Mouse (Mus musculus) forebrain, postnatal 0 days (tissue): Measurements from ENCODE around the gene Gm826. TPM values are rescaled to one million over a fixed set of nuclear protein-coding genes. Genes with fewer than 3 reads are reported as not detected.

Experiments
- ATAC-seq: fragments of 200-750 bp; cut with Nextera tagmentation; 2 replicates; pipeline ENCODE4 v1.8.0; 2017; ENCODE audit warnings: mild to moderate bottlenecking, moderate library complexity
- DNase-seq: peaks from one replicate; pipeline ENCODE4 v3.0.0-alpha.2; 2015
- H3K27ac ChIP-seq: fragments of 300-500 bp; sonication (generic); 2 replicates; pipeline ENCODE4 v1.5.1; 2014; ENCODE audit warnings: low read depth, mild to moderate bottlenecking, antibody characterized with exemption, low read length, moderate library complexity, mixed read lengths
- H3K27me3 ChIP-seq: fragments of 300-500 bp; sonication (generic); 2 replicates; pipeline ENCODE4 v1.6.1; 2014; ENCODE audit warnings: mild to moderate bottlenecking, low read length, mixed read lengths; ENCODE audit not compliant: insufficient read depth
- H3K36me3 ChIP-seq: fragments of 300-500 bp; sonication (generic); 2 replicates; pipeline ENCODE4 v1.6.1; 2014; ENCODE audit warnings: mild to moderate bottlenecking, moderate library complexity; ENCODE audit not compliant: insufficient read depth
- H3K4me1 ChIP-seq: fragments of 300-500 bp; sonication (generic); 2 replicates; pipeline ENCODE4 v1.6.1; 2014; ENCODE audit warnings: antibody characterized with exemption; ENCODE audit not compliant: insufficient read depth
- H3K4me2 ChIP-seq: fragments of 300-500 bp; sonication (generic); 2 replicates; pipeline ENCODE4 v1.6.1; 2014; ENCODE audit warnings: low read depth, mild to moderate bottlenecking, moderate library complexity
- H3K4me3 ChIP-seq: fragments of 300-500 bp; sonication (generic); 2 replicates; pipeline ENCODE4 v1.5.1; 2014; ENCODE audit warnings: low read depth, low read length, mixed read lengths
- H3K9ac ChIP-seq: fragments of 300-500 bp; sonication (generic); 2 replicates; pipeline ENCODE4 v1.6.1; 2014; ENCODE audit warnings: mild to moderate bottlenecking
- H3K9me3 ChIP-seq: fragments of 300-500 bp; sonication (generic); 2 replicates; pipeline ENCODE4 v1.6.1; 2016; ENCODE audit warnings: low read length
- CTCF ChIP-seq: sonication (generic); IDR thresholded peaks from 2 replicates; pipeline ENCODE4 v1.5.1; 2016; ENCODE audit warnings: antibody characterized with exemption, control low read depth, low read depth
- WGBS: fragments of 180-500 bp; shearing (Covaris S2); extraction: QIAGEN DNeasy Blood & Tissue Kit; methylation state at CpG from one replicate; pipeline ENCODE4 v1.1.7; 2014; 5-methylcytosine and 5-hydroxymethylcytosine counted together
- polyA plus RNA-seq: library from polyadenylated mRNA; unstranded; fragments of >200 nt; fragmentation: Nextera tagmentation; extraction: Ambion mirVana; gene quantifications from 2 replicates; pipeline ENCODE4 v1.2.1, GENCODE M21; 2015
- total RNA-seq: library from RNA; depleted of rRNA; stranded (reverse); fragments of >200 nt; gene quantifications from 2 replicates; pipeline ENCODE4 v1.2.3, GENCODE M21; 2014; rRNA removed

Gm826 gene
- total and polyA plus RNA-seq, 2 experiments from 2014 or later, result 0.19 TPM; not detected in 1

DNA sequence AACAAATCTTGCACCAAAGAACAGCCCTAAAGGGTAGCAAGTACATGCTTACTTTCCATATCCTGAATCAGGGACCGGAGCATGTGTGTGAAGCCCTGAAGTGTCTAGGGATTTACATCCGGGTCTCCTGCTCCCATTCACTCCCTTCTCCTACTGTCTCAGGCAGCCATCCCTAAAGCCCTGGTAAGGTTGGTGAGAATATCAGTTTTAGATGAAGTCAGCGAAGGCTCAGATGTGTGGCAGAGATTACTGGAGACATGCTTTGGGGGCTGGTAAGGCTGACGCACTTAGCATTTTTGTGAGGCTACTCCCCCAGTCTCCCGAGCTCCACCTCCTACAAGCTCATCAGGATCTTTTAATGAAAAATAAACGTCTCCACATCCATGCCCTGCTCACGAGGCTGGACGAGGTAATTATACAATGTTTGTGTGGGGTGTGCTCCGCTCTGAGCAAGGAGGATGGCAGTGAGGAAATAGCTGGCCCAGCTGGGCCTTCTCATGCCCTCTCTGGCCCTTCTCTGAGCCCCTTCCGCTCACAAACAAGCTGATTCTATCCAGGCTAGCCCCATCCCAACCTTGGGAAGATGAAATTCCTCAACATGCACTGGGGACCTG is 45.3 kb downstream of the Gm826 start:
- H3K27ac ChIP-seq, result no peak overlapping the region
- no peak overlapping the region for H3K9ac ChIP-seq
- no peaks in the 10 kb centered on the region for H3K4me1 ChIP-seq
- H3K4me2 ChIP-seq, result no peak overlapping the region
- no peak overlapping the region for H3K4me3 ChIP-seq
- WGBS, result 76% methylated on average over 10 of the region's 10 CpGs
- no peaks in the 10 kb centered on the region for H3K36me3 ChIP-seq
- DNase-seq (no peak), ATAC-seq (no peak)
- no peaks in the 10 kb centered on the region for H3K9me3 ChIP-seq
- no peaks in the 10 kb centered on the region for H3K27me3 ChIP-seq
- TF ChIP-seq CTCF, result no peak

DNA sequence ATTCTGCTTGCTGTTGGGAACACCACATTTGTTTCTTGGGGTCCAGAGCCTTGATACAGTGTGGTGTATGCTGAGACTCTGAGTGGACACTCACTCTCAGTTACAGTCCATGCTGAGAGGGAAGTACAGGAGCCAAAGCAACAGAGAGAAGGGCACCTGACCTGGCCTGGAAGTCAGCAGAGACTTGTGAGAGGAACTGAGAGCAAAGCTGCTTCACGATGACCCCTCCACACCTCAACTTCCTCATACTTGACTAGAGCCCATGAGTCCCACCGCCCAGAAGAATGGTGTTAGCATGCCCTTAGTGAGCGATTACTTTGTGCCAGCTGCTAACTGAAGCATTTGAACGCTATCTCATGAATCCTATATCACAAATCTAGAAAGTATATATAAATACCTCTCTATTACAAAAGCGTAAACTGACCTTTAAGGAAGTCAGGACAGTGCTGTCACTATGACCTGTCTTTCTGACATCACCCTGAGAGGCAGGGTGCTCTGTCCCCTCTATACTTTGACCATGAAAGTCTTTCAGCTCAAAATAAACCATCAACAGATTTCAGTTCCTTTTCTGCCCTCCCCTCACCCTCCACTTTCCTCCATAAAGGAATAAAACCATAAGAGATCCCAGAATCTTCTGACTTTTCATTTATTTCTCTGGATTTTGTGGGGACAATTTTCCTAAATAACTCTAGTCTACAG is 57.9 kb downstream of the Gm826 start:
- Histone ChIP-seq H3K27ac (no peak overlapping the region), H3K27me3 (no peaks in the 10 kb centered on the region), H3K9ac (no peak overlapping the region), H3K4me1 (no peaks in the 10 kb centered on the region), H3K36me3 (no peaks in the 10 kb centered on the region), H3K4me2 (no peak overlapping the region), H3K4me3 (no peak overlapping the region), H3K9me3 (peaks cover 3% of the 10 kb centered on the region; the same call in 1 of the 2 replicates)
- no peak for DNase-seq
- ATAC-seq, result no peak
- no peak for TF ChIP-seq CTCF
- WGBS, result 93% methylated on average over 5 of the region's 5 CpGs

DNA sequence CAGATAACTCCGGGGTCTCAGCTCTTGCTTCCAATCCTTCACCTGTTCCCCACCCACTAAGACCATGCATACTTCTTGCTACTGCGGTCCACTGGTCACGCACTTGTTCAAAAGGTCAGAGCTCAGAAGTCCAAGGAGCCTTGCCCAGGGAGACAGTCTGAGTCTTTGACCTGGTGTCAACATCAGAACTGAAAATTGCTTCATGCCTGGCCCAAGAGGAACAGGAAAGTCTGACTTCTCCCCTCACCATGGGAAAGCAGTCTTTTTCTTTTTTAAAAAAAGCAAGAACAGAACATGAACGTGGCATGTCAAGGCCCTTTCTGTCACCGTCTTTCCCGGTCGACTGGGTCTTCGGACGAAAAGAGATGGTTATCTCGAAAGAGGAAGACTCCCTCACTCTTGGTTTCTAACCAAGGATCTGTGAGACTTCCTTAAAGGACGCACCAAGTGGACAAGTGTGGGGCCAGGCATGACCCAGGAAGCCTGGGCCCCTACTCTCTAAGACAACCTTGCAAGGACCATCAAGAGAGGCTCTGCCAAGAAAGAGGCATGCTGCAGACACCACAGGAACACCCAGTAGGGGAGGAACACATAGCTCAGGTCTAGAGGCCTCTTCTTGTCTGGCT is 66.0 kb downstream of the Gm826 start:
- ATAC-seq, result no peak
- Histone ChIP-seq H3K4me1 (no peaks in the 10 kb centered on the region), H3K27ac (no peak overlapping the region)

DNA sequence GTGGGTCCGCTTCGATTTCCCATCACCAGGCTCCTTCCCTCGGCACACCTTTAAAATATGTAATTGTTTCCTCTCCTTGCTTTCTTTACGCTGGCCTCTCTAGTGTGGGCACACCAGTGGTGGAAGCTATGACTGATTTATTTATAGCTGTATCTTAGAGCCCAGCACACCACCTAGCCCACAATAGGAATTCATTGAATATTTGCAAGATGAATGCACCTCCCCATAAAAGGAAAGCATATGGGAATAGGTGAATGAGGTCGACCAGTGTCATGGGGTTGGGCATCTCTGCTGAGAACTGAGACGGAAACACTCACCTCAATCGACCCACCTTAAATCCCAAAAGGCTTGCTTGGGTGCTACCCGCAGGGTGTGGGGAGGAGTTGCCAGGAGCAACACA is 70.1 kb downstream of the Gm826 start:
- Histone ChIP-seq H3K27ac (no peak overlapping the region), H3K36me3 (no peaks in the 10 kb centered on the region), H3K4me3 (no peak overlapping the region), H3K9ac (no peak overlapping the region), H3K4me1 (no peaks in the 10 kb centered on the region), H3K9me3 (no peaks in the 10 kb centered on the region), H3K27me3 (no peaks in the 10 kb centered on the region), H3K4me2 (no peak overlapping the region)
- WGBS, result 94% methylated on average over 8 of the region's 8 CpGs
- DNase-seq (no peak), ATAC-seq (no peak)
- no peak for TF ChIP-seq CTCF

More for the DNA sequence above, 66.0 kb downstream of the Gm826 start:
- no peak for TF ChIP-seq CTCF
- no peak overlapping the region for H3K4me3 ChIP-seq
- no peaks in the 10 kb centered on the region for H3K9me3 ChIP-seq
- no peaks in the 10 kb centered on the region for H3K27me3 ChIP-seq
- no peak overlapping the region for H3K9ac ChIP-seq
- no peaks in the 10 kb centered on the region for H3K36me3 ChIP-seq
- DNase-seq, result no peak
- H3K4me2 ChIP-seq, result no peak overlapping the region
- WGBS, result 92% methylated on average over 11 of the region's 11 CpGs

DNA sequence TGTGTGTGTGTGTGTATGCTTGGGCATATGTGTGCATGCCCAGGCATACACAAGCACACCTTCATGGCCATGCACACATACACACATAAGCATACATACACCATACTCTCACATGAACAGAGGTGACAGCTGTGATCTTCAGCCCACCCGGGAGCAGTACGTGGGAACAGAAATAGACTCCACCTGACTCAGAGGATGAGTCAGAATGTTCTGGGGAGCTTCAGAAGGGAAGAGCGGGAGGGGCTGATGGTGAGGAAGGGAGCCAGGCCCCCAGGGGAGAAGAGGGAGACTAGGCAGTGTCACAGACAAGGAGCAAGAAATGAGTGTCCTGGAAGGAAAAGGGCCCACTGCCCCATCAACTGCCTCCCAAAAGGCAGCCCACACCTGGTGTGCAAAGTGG is 72.4 kb downstream of the Gm826 start:
- ATAC-seq, result peak; percentile 34; the same call in 1 of the 2 replicates
- H3K4me3 ChIP-seq, result no peak overlapping the region
- WGBS, result 85% methylated on average over 3 of the region's 3 CpGs
- H3K36me3 ChIP-seq, result no peaks in the 10 kb centered on the region
- DNase-seq, result no peak
- no peak for TF ChIP-seq CTCF
- H3K4me2 ChIP-seq, result no peak overlapping the region
- no peaks in the 10 kb centered on the region for H3K4me1 ChIP-seq
- H3K9ac ChIP-seq, result no peak overlapping the region
- no peaks in the 10 kb centered on the region for H3K9me3 ChIP-seq
- no peak overlapping the region for H3K27ac ChIP-seq
- H3K27me3 ChIP-seq, result no peaks in the 10 kb centered on the region

Other genes with a start within 250 kb of the Gm826 start
- 13.5 and 13.7 TPM in 2 replicates for gene Mafb, start 32.9 kb upstream of the Gm826 start, total RNA-seq
- 13.1 and 15.3 TPM in 2 replicates for gene Mafb, start 32.9 kb upstream of the Gm826 start, polyA plus RNA-seq